Mouse (Mus musculus): ENCODE results near the gene Styk1. TPM values are rescaled to one million over a fixed set of nuclear protein-coding genes. Genes with fewer than 3 reads are reported as not detected.

Styk1 gene
- polyA plus RNA-seq, 1 experiment from 2014 or later: 2.4 TPM

GRCm38 (mm10) chr6:131387221-131388039, 34.0 kb upstream of the Styk1 start:
- peak overlapping the region; percentile 88 for H3K9ac ChIP-seq (ENCODE audit: low read length)
- H3K27me3 ChIP-seq (ENCODE audit: control insufficient read depth, insufficient read depth, low read length): no peaks in the 10 kb centered on the region
- H3K9me3 ChIP-seq (ENCODE audit: control insufficient read depth, low read length): no peaks in the 10 kb centered on the region
- H3K27ac ChIP-seq (replicated peaks; ENCODE audit: low read depth, low read length): peak overlapping the region; percentile 70
- H3K4me1 ChIP-seq (ENCODE audit: control insufficient read depth, insufficient read depth, low read length): 0 out of 2 replicates have a peak, but pooled peaks cover 2% of the 10 kb centered on the region
- no peaks in the 10 kb centered on the region for H3K36me3 ChIP-seq (ENCODE audit: control insufficient read depth, insufficient read depth, low read length)
- WGBS: under 1% methylated on average over 39 of the region's 43 CpGs
- ATAC-seq (ENCODE audit: insufficient number of reproducible peaks, low FRiP score, low TSS enrichment, low read depth) (peak; percentile 45; the same call in 1 of the 2 replicates), DNase-seq (ENCODE audit: low spot score) (peak; percentile 70)
- peak overlapping the region; percentile 68 for H3K4me3 ChIP-seq (ENCODE audit: low read depth, low read length)
- H3K4me2 ChIP-seq (ENCODE audit: low read depth, severe bottlenecking): peak overlapping the region; percentile 85

- Histone ChIP-seq H3K27ac (replicated peaks; ENCODE audit: low read depth, low read length) (no peak overlapping the region), H3K36me3 (ENCODE audit: control insufficient read depth, insufficient read depth, low read length) (no peaks in the 10 kb centered on the region), H3K4me1 (ENCODE audit: control insufficient read depth, insufficient read depth, low read length) (peaks cover 6% of the 10 kb centered on the region; the same call in 1 of the 2 replicates), H3K9me3 (ENCODE audit: control insufficient read depth, low read length) (no peaks in the 10 kb centered on the region), H3K4me3 (ENCODE audit: low read depth, low read length) (peak overlapping the region; percentile 68), H3K27me3 (ENCODE audit: control insufficient read depth, insufficient read depth, low read length) (no peaks in the 10 kb centered on the region), H3K4me2 (ENCODE audit: low read depth, severe bottlenecking) (peak overlapping the region; percentile 85), H3K9ac (ENCODE audit: low read length) (no peak overlapping the region)
- DNase-seq (ENCODE audit: low spot score) (no peak), ATAC-seq (ENCODE audit: insufficient number of reproducible peaks, low FRiP score, low TSS enrichment, low read depth) (no peak)
- 54% methylated on average over 9 of the region's 9 CpGs for WGBS
Measured at GRCm38 (mm10) chr6:131386416-131387019, 33.1 kb upstream of the Styk1 start.

GRCm38 (mm10) chr6:131385469-131385868, 32.1 kb upstream of the Styk1 start:
- H3K36me3 ChIP-seq (ENCODE audit: control insufficient read depth, insufficient read depth, low read length): no peaks in the 10 kb centered on the region
- WGBS: 82% methylated on average over 1 of the region's 1 CpGs
- H3K9ac ChIP-seq (ENCODE audit: low read length): no peak overlapping the region
- no peaks in the 10 kb centered on the region for H3K9me3 ChIP-seq (ENCODE audit: control insufficient read depth, low read length)
- H3K27me3 ChIP-seq (ENCODE audit: control insufficient read depth, insufficient read depth, low read length): no peaks in the 10 kb centered on the region
- no peak overlapping the region for H3K4me3 ChIP-seq (ENCODE audit: low read depth, low read length)
- no peak overlapping the region for H3K4me2 ChIP-seq (ENCODE audit: low read depth, severe bottlenecking)
- ATAC-seq (ENCODE audit: insufficient number of reproducible peaks, low FRiP score, low TSS enrichment, low read depth): no peak
- no peak for DNase-seq (ENCODE audit: low spot score)
- no peak overlapping the region for H3K27ac ChIP-seq (replicated peaks; ENCODE audit: low read depth, low read length)
- peaks cover 6% of the 10 kb centered on the region; the same call in 1 of the 2 replicates for H3K4me1 ChIP-seq (ENCODE audit: control insufficient read depth, insufficient read depth, low read length)

- Histone ChIP-seq H3K36me3 (ENCODE audit: control insufficient read depth, insufficient read depth, low read length) (no peaks in the 10 kb centered on the region), H3K4me1 (ENCODE audit: control insufficient read depth, insufficient read depth, low read length) (peaks cover 6% of the 10 kb centered on the region; the same call in 1 of the 2 replicates), H3K4me2 (ENCODE audit: low read depth, severe bottlenecking) (no peak overlapping the region), H3K27me3 (ENCODE audit: control insufficient read depth, insufficient read depth, low read length) (no peaks in the 10 kb centered on the region), H3K9me3 (ENCODE audit: control insufficient read depth, low read length) (no peaks in the 10 kb centered on the region), H3K27ac (replicated peaks; ENCODE audit: low read depth, low read length) (no peak overlapping the region), H3K9ac (ENCODE audit: low read length) (no peak overlapping the region), H3K4me3 (ENCODE audit: low read depth, low read length) (no peak overlapping the region)
- DNase-seq (ENCODE audit: low spot score) (no peak), ATAC-seq (ENCODE audit: insufficient number of reproducible peaks, low FRiP score, low TSS enrichment, low read depth) (no peak)
- WGBS: 40% methylated on average over 6 of the region's 6 CpGs
Measured at GRCm38 (mm10) chr6:131383713-131384330, 30.4 kb upstream of the Styk1 start.

- no peaks in the 10 kb centered on the region for H3K9me3 ChIP-seq (ENCODE audit: control insufficient read depth, low read length)
- H3K4me3 ChIP-seq (ENCODE audit: low read depth, low read length): no peak overlapping the region
- H3K27ac ChIP-seq (replicated peaks; ENCODE audit: low read depth, low read length): no peak overlapping the region
- no peak overlapping the region for H3K9ac ChIP-seq (ENCODE audit: low read length)
- peaks cover 6% of the 10 kb centered on the region; the same call in 1 of the 2 replicates for H3K4me1 ChIP-seq (ENCODE audit: control insufficient read depth, insufficient read depth, low read length)
- H3K27me3 ChIP-seq (ENCODE audit: control insufficient read depth, insufficient read depth, low read length): no peaks in the 10 kb centered on the region
- 0 out of 2 replicates have a peak, but pooled peaks cover under 1% of the 10 kb centered on the region for H3K36me3 ChIP-seq (ENCODE audit: control insufficient read depth, insufficient read depth, low read length)
- no peak overlapping the region for H3K4me2 ChIP-seq (ENCODE audit: low read depth, severe bottlenecking)
- DNase-seq (ENCODE audit: low spot score): no peak
- no peak for ATAC-seq (ENCODE audit: insufficient number of reproducible peaks, low FRiP score, low TSS enrichment, low read depth)
- 53% methylated on average over 3 of the region's 3 CpGs for WGBS
Measured at GRCm38 (mm10) chr6:131382984-131383337, 29.6 kb upstream of the Styk1 start.

GRCm38 (mm10) chr6:131382232-131382983, 29.0 kb upstream of the Styk1 start:
- no peaks in the 10 kb centered on the region for H3K27me3 ChIP-seq (ENCODE audit: control insufficient read depth, insufficient read depth, low read length)
- ATAC-seq (ENCODE audit: insufficient number of reproducible peaks, low FRiP score, low TSS enrichment, low read depth) (no peak; the same call in 1 of the 2 replicates), DNase-seq (ENCODE audit: low spot score) (no peak)
- H3K9me3 ChIP-seq (ENCODE audit: control insufficient read depth, low read length): no peaks in the 10 kb centered on the region
- H3K4me3 ChIP-seq (ENCODE audit: low read depth, low read length): no peak overlapping the region
- H3K4me1 ChIP-seq (ENCODE audit: control insufficient read depth, insufficient read depth, low read length): peaks cover 6% of the 10 kb centered on the region; the same call in 1 of the 2 replicates
- H3K9ac ChIP-seq (ENCODE audit: low read length): no peak overlapping the region
- H3K27ac ChIP-seq (replicated peaks; ENCODE audit: low read depth, low read length): no peak overlapping the region
- no peak overlapping the region for H3K4me2 ChIP-seq (ENCODE audit: low read depth, severe bottlenecking)
- 67% methylated on average over 14 of the region's 14 CpGs for WGBS
- H3K36me3 ChIP-seq (ENCODE audit: control insufficient read depth, insufficient read depth, low read length): peaks cover 2% of the 10 kb centered on the region; the same call in 1 of the 2 replicates

- DNase-seq (ENCODE audit: low spot score) (no peak), ATAC-seq (ENCODE audit: insufficient number of reproducible peaks, low FRiP score, low TSS enrichment, low read depth) (no peak)
- Histone ChIP-seq H3K36me3 (ENCODE audit: control insufficient read depth, insufficient read depth, low read length) (peaks cover 2% of the 10 kb centered on the region; the same call in 1 of the 2 replicates), H3K4me2 (ENCODE audit: low read depth, severe bottlenecking) (no peak overlapping the region), H3K4me1 (ENCODE audit: control insufficient read depth, insufficient read depth, low read length) (peaks cover 6% of the 10 kb centered on the region; the same call in 1 of the 2 replicates), H3K9ac (ENCODE audit: low read length) (no peak overlapping the region), H3K27ac (replicated peaks; ENCODE audit: low read depth, low read length) (no peak overlapping the region), H3K4me3 (ENCODE audit: low read depth, low read length) (no peak overlapping the region), H3K9me3 (ENCODE audit: control insufficient read depth, low read length) (no peaks in the 10 kb centered on the region), H3K27me3 (ENCODE audit: control insufficient read depth, insufficient read depth, low read length) (no peaks in the 10 kb centered on the region)
- 96% methylated on average over 18 of the region's 18 CpGs for WGBS
Measured at GRCm38 (mm10) chr6:131378858-131379428, 25.5 kb upstream of the Styk1 start.

All from limb, embryonic 11.5 days (tissue).